Mouse (Mus musculus): ENCODE results near the gene Padi6. TPM values are rescaled to one million over a fixed set of nuclear protein-coding genes. Genes with fewer than 3 reads are reported as not detected.

Padi6 gene
- polyA plus RNA-seq (2012; rRNA removed) = not detected in 2 replicates

GRCm38 (mm10) chr4:140742543-140742942 lies at the start of gene Padi6:
Gene Padi6 (minus strand): TSS chr4:140742643.
- WGBS = 85% methylated on average over 2 of the region's 2 CpGs
- TF ChIP-seq POLR2A (IDR thresholded peaks at IDR 0.05; ENCODE audit: borderline replicate concordance, insufficient read depth, low read length) (no peak), CTCF (IDR thresholded peaks at IDR 0.05; ENCODE audit: borderline replicate concordance, insufficient read depth, low read depth, low read length) (no peak)
- DNase-seq = no peak
- no peak within 1 kb of the TSS for H3K4me3 ChIP-seq (replicated peaks; ENCODE audit: insufficient read depth, low read depth, low read length)
- H3K4me1 ChIP-seq (ENCODE audit: control insufficient read depth, insufficient read depth, low read length) = no peaks in the 10 kb centered on the region
- H3K27ac ChIP-seq (ENCODE audit: insufficient read depth, low read length) = no peak within 1 kb of the TSS
- H3K27me3 ChIP-seq (ENCODE audit: control insufficient read depth, insufficient read depth, low read length) = no peaks in the 10 kb centered on the region

GRCm38 (mm10) chr4:140791071-140791470 lies 48.6 kb upstream of the Padi6 start:
- Histone ChIP-seq H3K4me3 (replicated peaks; ENCODE audit: insufficient read depth, low read depth, low read length) (no peak overlapping the region), H3K27me3 (ENCODE audit: control insufficient read depth, insufficient read depth, low read length) (no peaks in the 10 kb centered on the region), H3K4me1 (ENCODE audit: control insufficient read depth, insufficient read depth, low read length) (no peaks in the 10 kb centered on the region), H3K27ac (ENCODE audit: insufficient read depth, low read length) (no peak overlapping the region)
- no peak for DNase-seq
- TF ChIP-seq POLR2A (IDR thresholded peaks at IDR 0.05; ENCODE audit: borderline replicate concordance, insufficient read depth, low read length) (no peak), CTCF (IDR thresholded peaks at IDR 0.05; ENCODE audit: borderline replicate concordance, insufficient read depth, low read depth, low read length) (no peak)
- 78% methylated on average over 16 of the region's 16 CpGs for WGBS

GRCm38 (mm10) chr4:140789983-140790382 lies 47.5 kb upstream of the Padi6 start:
- no peak overlapping the region for H3K4me3 ChIP-seq (replicated peaks; ENCODE audit: insufficient read depth, low read depth, low read length)
- DNase-seq = no peak
- 77% methylated on average over 4 of the region's 4 CpGs for WGBS
- no peaks in the 10 kb centered on the region for H3K4me1 ChIP-seq (ENCODE audit: control insufficient read depth, insufficient read depth, low read length)
- TF ChIP-seq CTCF (IDR thresholded peaks at IDR 0.05; ENCODE audit: borderline replicate concordance, insufficient read depth, low read depth, low read length) (no peak), POLR2A (IDR thresholded peaks at IDR 0.05; ENCODE audit: borderline replicate concordance, insufficient read depth, low read length) (no peak)
- H3K27ac ChIP-seq (ENCODE audit: insufficient read depth, low read length) = no peak overlapping the region
- no peaks in the 10 kb centered on the region for H3K27me3 ChIP-seq (ENCODE audit: control insufficient read depth, insufficient read depth, low read length)

- H3K27ac ChIP-seq (ENCODE audit: insufficient read depth, low read length) = no peak overlapping the region
- H3K4me3 ChIP-seq (replicated peaks; ENCODE audit: insufficient read depth, low read depth, low read length) = no peak overlapping the region
- DNase-seq = peak; percentile 17 to 49
- peak; percentile 78 for TF ChIP-seq CTCF (IDR thresholded peaks at IDR 0.05; ENCODE audit: borderline replicate concordance, insufficient read depth, low read depth, low read length)
- no peak for TF ChIP-seq POLR2A (IDR thresholded peaks at IDR 0.05; ENCODE audit: borderline replicate concordance, insufficient read depth, low read length)
- no peaks in the 10 kb centered on the region for H3K27me3 ChIP-seq (ENCODE audit: control insufficient read depth, insufficient read depth, low read length)
- H3K4me1 ChIP-seq (ENCODE audit: control insufficient read depth, insufficient read depth, low read length) = no peaks in the 10 kb centered on the region
- WGBS = 51% methylated on average over 6 of the region's 6 CpGs
Measured at GRCm38 (mm10) chr4:140788983-140789382, 46.5 kb upstream of the Padi6 start.

- WGBS = 81% methylated on average over 6 of the region's 6 CpGs
- H3K4me1 ChIP-seq (ENCODE audit: control insufficient read depth, insufficient read depth, low read length) = no peaks in the 10 kb centered on the region
- no peaks in the 10 kb centered on the region for H3K27me3 ChIP-seq (ENCODE audit: control insufficient read depth, insufficient read depth, low read length)
- H3K27ac ChIP-seq (ENCODE audit: insufficient read depth, low read length) = no peak overlapping the region
- H3K4me3 ChIP-seq (replicated peaks; ENCODE audit: insufficient read depth, low read depth, low read length) = no peak overlapping the region
- no peak for DNase-seq
- no peak for TF ChIP-seq POLR2A (IDR thresholded peaks at IDR 0.05; ENCODE audit: borderline replicate concordance, insufficient read depth, low read length)
- TF ChIP-seq CTCF (IDR thresholded peaks at IDR 0.05; ENCODE audit: borderline replicate concordance, insufficient read depth, low read depth, low read length) = no peak
Measured at GRCm38 (mm10) chr4:140788264-140788663, 45.8 kb upstream of the Padi6 start.

- H3K27ac ChIP-seq (ENCODE audit: insufficient read depth, low read length) = no peak overlapping the region
Measured at GRCm38 (mm10) chr4:140787414-140787813, 45.0 kb upstream of the Padi6 start.

GRCm38 (mm10) chr4:140785217-140785616 lies 42.8 kb upstream of the Padi6 start:
- Histone ChIP-seq H3K4me3 (replicated peaks; ENCODE audit: insufficient read depth, low read depth, low read length) (no peak overlapping the region), H3K4me1 (ENCODE audit: control insufficient read depth, insufficient read depth, low read length) (no peaks in the 10 kb centered on the region), H3K27ac (ENCODE audit: insufficient read depth, low read length) (no peak overlapping the region), H3K27me3 (ENCODE audit: control insufficient read depth, insufficient read depth, low read length) (no peaks in the 10 kb centered on the region)
- TF ChIP-seq CTCF (IDR thresholded peaks at IDR 0.05; ENCODE audit: borderline replicate concordance, insufficient read depth, low read depth, low read length) (no peak), POLR2A (IDR thresholded peaks at IDR 0.05; ENCODE audit: borderline replicate concordance, insufficient read depth, low read length) (no peak)
- 65% methylated on average over 5 of the region's 5 CpGs for WGBS
- no peak for DNase-seq

More at GRCm38 (mm10) chr4:140787414-140787813, 45.0 kb upstream of the Padi6 start:
- no peaks in the 10 kb centered on the region for H3K27me3 ChIP-seq (ENCODE audit: control insufficient read depth, insufficient read depth, low read length)
- H3K4me3 ChIP-seq (replicated peaks; ENCODE audit: insufficient read depth, low read depth, low read length) = no peak overlapping the region
- 35% methylated on average over 4 of the region's 4 CpGs for WGBS
- DNase-seq = no peak
- no peaks in the 10 kb centered on the region for H3K4me1 ChIP-seq (ENCODE audit: control insufficient read depth, insufficient read depth, low read length)
- TF ChIP-seq CTCF (IDR thresholded peaks at IDR 0.05; ENCODE audit: borderline replicate concordance, insufficient read depth, low read depth, low read length) = no peak

GRCm38 (mm10) chr4:140784292-140784945 lies 42.0 kb upstream of the Padi6 start:
- 94% methylated on average over 9 of the region's 9 CpGs for WGBS
- H3K27me3 ChIP-seq (ENCODE audit: control insufficient read depth, insufficient read depth, low read length) = no peaks in the 10 kb centered on the region
- DNase-seq = no peak
- no peak for TF ChIP-seq POLR2A (IDR thresholded peaks at IDR 0.05; ENCODE audit: borderline replicate concordance, insufficient read depth, low read length)
- TF ChIP-seq CTCF (IDR thresholded peaks at IDR 0.05; ENCODE audit: borderline replicate concordance, insufficient read depth, low read depth, low read length) = no peak
- H3K4me1 ChIP-seq (ENCODE audit: control insufficient read depth, insufficient read depth, low read length) = no peaks in the 10 kb centered on the region
- no peak overlapping the region for H3K4me3 ChIP-seq (replicated peaks; ENCODE audit: insufficient read depth, low read depth, low read length)
- no peak overlapping the region for H3K27ac ChIP-seq (ENCODE audit: insufficient read depth, low read length)

Data from cerebellum, adult 2 months (tissue).